Mouse (Mus musculus) ES-E14 (cell line): ENCODE data around the gene Pde7b. TPM values are rescaled to one million over a fixed set of nuclear protein-coding genes. Genes with fewer than 3 reads are reported as not detected.

Source experiments
- DNase-seq: peaks from one replicate; pipeline ENCODE4 v3.0.0-alpha.2; 2013; ENCODE audit warnings: low read depth, low spot score
- H3K27ac ChIP-seq: 2 replicates; pipeline ENCODE4 v1.5.1; 2012; ENCODE audit warnings: low read depth, mild to moderate bottlenecking, low read length, moderate library complexity, mixed read lengths; ENCODE audit not compliant: poor library complexity, insufficient read depth, severe bottlenecking
- H3K36me3 ChIP-seq: 2 replicates; pipeline ENCODE4 v1.6.1; 2012; ENCODE audit warnings: mild to moderate bottlenecking, low read length, moderate library complexity, mixed read lengths; ENCODE audit not compliant: control insufficient read depth, poor library complexity, insufficient read depth, severe bottlenecking
- H3K4me1 ChIP-seq, 2 experiments: fragments of 150-350 bp in 1 of 2; sonication (generic) in 1 of 2; 2 replicates each; pipeline ENCODE4 v1.6.1; 2012; ENCODE audit warnings: low read length in 2 of 2, mild to moderate bottlenecking in 1 of 2, mixed read lengths in 1 of 2; ENCODE audit not compliant: control insufficient read depth in 2 of 2, insufficient read depth in 2 of 2, poor library complexity in 1 of 2
- H3K4me3 ChIP-seq, 2 experiments: fragments of 150-350 bp in 1 of 2; sonication (generic) in 1 of 2; 2 replicates each; pipeline ENCODE4 v1.5.1; 2012; ENCODE audit warnings: low read length in 2 of 2, low read depth in 1 of 2, mild to moderate bottlenecking in 1 of 2, mixed read lengths in 1 of 2; ENCODE audit not compliant: insufficient read depth in 1 of 2, poor library complexity in 1 of 2, severe bottlenecking in 1 of 2
- H3K9ac ChIP-seq: 2 replicates; pipeline ENCODE4 v1.6.1; 2012; ENCODE audit warnings: low read depth, mild to moderate bottlenecking, low read length, mixed read lengths; ENCODE audit not compliant: poor library complexity, insufficient read depth, severe bottlenecking
- H3K9me3 ChIP-seq: fragments of 150-350 bp; sonication (generic); 2 replicates; pipeline ENCODE4 v1.6.1; 2012; ENCODE audit warnings: low read depth, mild to moderate bottlenecking, low read length; ENCODE audit not compliant: control insufficient read depth, insufficient read depth
- CHD2 ChIP-seq: IDR thresholded peaks from 2 replicates; pipeline ENCODE4 v1.6.1; 2014; ENCODE audit warnings: mild to moderate bottlenecking, low read depth, low read length, inconsistent platforms
- HCFC1 ChIP-seq: IDR thresholded peaks from 2 replicates; pipeline ENCODE4 v1.6.1; 2012; ENCODE audit warnings: low read length, inconsistent platforms, borderline replicate concordance; ENCODE audit not compliant: insufficient read depth
- MAFK ChIP-seq: IDR thresholded peaks from 2 replicates; pipeline ENCODE4 v1.6.1; 2014; ENCODE audit warnings: mild to moderate bottlenecking, low read depth, low read length, inconsistent platforms; ENCODE audit not compliant: insufficient read depth
- ZC3H11A ChIP-seq: IDR thresholded peaks from 2 replicates; pipeline ENCODE4 v1.6.1; 2012; ENCODE audit warnings: low read depth, mild to moderate bottlenecking, inconsistent platforms, low read length, borderline replicate concordance
- ZNF384 ChIP-seq: IDR thresholded peaks from 2 replicates; pipeline ENCODE4 v1.6.1; 2012; ENCODE audit warnings: low read depth, low read length, inconsistent platforms
- in situ Hi-C, 2 experiments: fragments of 600-800 bp; cut with MboI; formaldehyde crosslinking; loops; one replicate each; pipeline ENCODE4 v1.15.1; 2025; ENCODE audit warnings: low sequenced_read_pairs in 2 of 2, inconsistent platforms in 1 of 2; ENCODE audit not compliant: unreplicated experiment in 2 of 2
- total RNA-seq: library from RNA; depleted of rRNA; stranded (reverse); fragments of 300-350 nt; gene quantifications from 2 replicates; pipeline ENCODE4 v1.2.3, GENCODE M21; 2012

Pde7b gene
- total RNA-seq, 1 experiment, result 0.13 TPM

DNA sequence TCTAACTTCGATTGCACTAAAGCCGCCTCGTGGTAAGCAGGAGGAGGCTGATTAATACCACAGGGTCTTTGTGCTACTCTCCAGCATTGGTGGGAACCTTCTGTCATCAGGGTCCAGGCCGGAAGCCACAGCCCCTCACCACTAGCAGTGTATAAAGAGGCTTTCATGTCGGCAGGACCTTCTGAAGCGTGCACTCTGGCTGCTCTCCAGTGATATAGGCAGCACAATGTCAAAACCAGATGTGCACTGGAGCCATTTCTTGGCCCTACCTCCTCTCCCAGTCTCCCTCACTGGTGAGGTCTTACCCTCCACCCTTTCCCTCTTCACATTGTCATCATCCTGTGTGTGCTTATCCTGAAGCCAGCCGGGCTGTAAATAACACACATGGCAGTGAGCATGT is 24.2 kb downstream of the Pde7b start:
- DNase-seq, result no peak
- in situ Hi-C loops, result no loop called here
- Histone ChIP-seq H3K9me3 (no peaks in the 10 kb centered on the region), H3K4me3 (no peak overlapping the region), H3K27ac (no peak overlapping the region), H3K4me1 (no peaks in the 10 kb centered on the region), H3K9ac (no peak overlapping the region), H3K36me3 (no peaks in the 10 kb centered on the region)
- TF ChIP-seq HCFC1, result no peak
- no peak for TF ChIP-seq ZNF384
- TF ChIP-seq MAFK, result no peak
- TF ChIP-seq CHD2, result no peak
- TF ChIP-seq ZC3H11A, result no peak

DNA sequence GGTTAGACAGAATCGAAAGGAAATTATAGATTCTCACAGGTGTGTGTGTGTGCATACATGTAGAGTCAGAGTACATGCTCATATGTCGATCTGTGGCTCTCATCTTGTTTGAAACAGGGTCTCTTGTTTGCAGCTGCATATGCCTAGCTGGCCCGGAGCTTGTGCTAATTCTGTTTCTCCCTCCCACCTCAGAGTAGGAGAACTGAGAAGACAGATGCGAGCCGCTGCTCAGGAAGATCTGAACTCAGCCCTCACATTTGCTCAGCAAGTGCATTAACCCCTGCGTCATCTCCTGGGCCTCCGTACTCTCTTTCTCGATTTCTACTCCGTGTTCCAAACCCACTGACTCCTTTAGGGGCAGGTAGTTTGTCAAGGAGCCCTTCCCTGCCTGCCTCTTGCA is 25.0 kb downstream of the Pde7b start:
- TF ChIP-seq ZNF384, result no peak
- TF ChIP-seq HCFC1, result no peak
- no peak for TF ChIP-seq CHD2
- TF ChIP-seq ZC3H11A, result no peak
- TF ChIP-seq MAFK, result no peak
- DNase-seq, result no peak
- Histone ChIP-seq H3K36me3 (no peaks in the 10 kb centered on the region), H3K4me1 (no peaks in the 10 kb centered on the region), H3K4me3 (no peak overlapping the region), H3K9me3 (no peaks in the 10 kb centered on the region), H3K9ac (no peak overlapping the region), H3K27ac (no peak overlapping the region)
- in situ Hi-C loops, result no loop called here

DNA sequence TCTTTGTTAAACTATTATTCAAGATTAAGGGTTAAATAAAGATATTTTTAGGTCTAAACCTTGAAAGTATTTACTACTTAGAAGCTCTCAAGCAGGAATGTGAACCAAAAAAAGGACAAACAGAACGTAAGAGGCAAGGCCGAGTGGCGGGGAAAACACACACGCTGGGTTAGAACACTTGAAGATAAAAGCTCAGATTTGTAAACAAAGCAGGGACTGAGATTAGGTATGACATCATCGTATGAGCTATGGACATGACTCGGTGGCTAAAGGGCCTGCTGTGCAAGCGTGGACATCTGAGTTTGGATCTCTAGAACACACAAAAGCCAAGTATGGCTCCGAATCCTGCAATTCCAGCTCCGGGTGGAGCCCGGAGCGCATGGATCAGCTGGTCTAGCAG is 29.2 kb downstream of the Pde7b start:
- no peak overlapping the region for H3K9ac ChIP-seq
- H3K4me1 ChIP-seq, result no peaks in the 10 kb centered on the region
- H3K36me3 ChIP-seq, result no peaks in the 10 kb centered on the region
- no peak for TF ChIP-seq HCFC1
- TF ChIP-seq ZC3H11A, result no peak
- no peak for TF ChIP-seq MAFK
- no peak for TF ChIP-seq CHD2
- no peak for TF ChIP-seq ZNF384
- no peak for DNase-seq
- in situ Hi-C loops, result no loop called here
- H3K4me3 ChIP-seq, result no peak overlapping the region
- no peaks in the 10 kb centered on the region for H3K9me3 ChIP-seq
- H3K27ac ChIP-seq, result no peak overlapping the region

DNA sequence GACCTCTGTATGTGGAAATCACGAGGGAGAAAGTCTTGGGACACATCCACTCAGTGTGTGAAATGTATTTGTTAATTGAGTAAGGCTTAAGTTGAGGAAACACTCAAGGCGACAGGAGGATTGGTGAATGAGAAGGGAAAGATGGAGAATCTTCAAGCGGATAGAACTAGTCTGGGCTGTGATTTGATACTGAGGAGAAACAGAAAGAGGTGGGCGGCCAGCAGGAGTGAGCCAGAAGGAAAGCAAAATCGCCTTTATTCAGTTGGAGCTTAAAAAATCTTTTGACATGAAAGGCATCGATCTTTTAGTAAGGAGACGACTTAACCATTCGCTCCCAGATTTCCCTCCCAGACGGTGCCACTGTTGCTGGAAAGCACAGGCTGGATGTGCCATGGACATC is 34.9 kb downstream of the Pde7b start:
- H3K4me3 ChIP-seq, result no peak overlapping the region
- no peak overlapping the region for H3K9ac ChIP-seq
- no peak overlapping the region for H3K27ac ChIP-seq
- in situ Hi-C loops, result no loop called here
- no peaks in the 10 kb centered on the region for H3K36me3 ChIP-seq
- H3K9me3 ChIP-seq, result no peaks in the 10 kb centered on the region
- TF ChIP-seq MAFK (no peak), HCFC1 (no peak), ZC3H11A (no peak), CHD2 (no peak), ZNF384 (no peak)
- no peak for DNase-seq
- H3K4me1 ChIP-seq, result no peaks in the 10 kb centered on the region

DNA sequence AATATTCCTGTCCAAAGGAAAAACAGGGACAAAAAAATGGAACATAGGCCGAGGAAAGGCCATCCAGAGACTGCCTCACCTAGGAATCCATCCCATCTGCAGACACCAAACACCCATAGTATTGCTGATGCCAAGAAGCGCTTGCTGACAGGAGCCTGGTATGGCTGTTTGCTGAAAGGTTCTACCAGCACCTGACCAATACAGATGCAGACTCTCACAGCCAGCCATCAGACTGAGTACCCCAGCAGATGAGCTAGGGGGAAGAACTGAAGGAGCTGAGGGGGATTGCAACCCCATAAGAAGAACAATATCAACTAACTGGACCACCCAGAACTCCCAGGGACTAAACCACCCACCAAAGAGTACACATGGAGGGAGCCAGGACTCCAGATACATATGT is 40.7 kb downstream of the Pde7b start:
- H3K4me3 ChIP-seq, result no peak overlapping the region
- in situ Hi-C loops, result no loop called here
- no peaks in the 10 kb centered on the region for H3K9me3 ChIP-seq
- no peak for DNase-seq
- no peaks in the 10 kb centered on the region for H3K4me1 ChIP-seq
- H3K27ac ChIP-seq, result no peak overlapping the region
- H3K9ac ChIP-seq, result no peak overlapping the region
- no peaks in the 10 kb centered on the region for H3K36me3 ChIP-seq
- TF ChIP-seq MAFK (no peak), CHD2 (no peak), ZC3H11A (no peak), ZNF384 (no peak), HCFC1 (no peak)
